Mouse (Mus musculus) liver, postnatal 0 days (tissue): ENCODE results near the gene Dtx3.

Source experiments
- CTCF ChIP-seq: sonication (generic); IDR thresholded peaks from 2 replicates; pipeline ENCODE4 v1.5.1; 2016; ENCODE audit warnings: antibody characterized with exemption, low read depth
- EP300 ChIP-seq: IDR thresholded peaks from 2 replicates; pipeline ENCODE4 v1.6.1; 2016; ENCODE audit warnings: antibody characterized with exemption, low read depth, mild to moderate bottlenecking

GRCm38 (mm10) chr10:127173148-127174065 is 22.1 kb downstream of the Dtx3 start:
- TF ChIP-seq CTCF (no peak), EP300 (no peak)
